8 mouse cellular contexts compared by ENCODE assay signal in genomic region chr19:46304908-46305333, GRCm38 (mm10). TPM values are rescaled to one million over a fixed set of nuclear protein-coding genes. Genes with fewer than 3 reads are reported as not detected.
DNase-seq lines count a peak whose midpoint lies in the region; ATAC-seq lines count a peak whose summit lies in the region.

No protein-coding gene starts in this region.

- peaks cover 4% of the 10 kb centered on the region; the same call in 1 of the 2 replicates for H3K36me3 ChIP-seq in kidney, embryonic 14.5 days (ENCODE audit: control insufficient read depth, insufficient read depth, low read length)
- peaks cover 3% of the 10 kb centered on the region; the same call in 1 of the 2 replicates for H3K36me3 ChIP-seq in forebrain, embryonic 10.5 days (replicated peaks)
- H3K36me3 ChIP-seq in liver, embryonic 13.5 days = peaks cover 12% of the 10 kb centered on the region
- H3K36me3 ChIP-seq in stomach, embryonic 15.5 days = peaks cover 4% of the 10 kb centered on the region

- DNase-seq in kidney, postnatal 25 days = no peak
- DNase-seq in ZHBTc4 (ENCODE audit: low read depth, low spot score) = peak; percentile 54
- DNase-seq in forebrain, embryonic 10.5 days (ENCODE audit: extremely low spot score, low spot score) = no peak
- no peak for DNase-seq in liver, embryonic 13.5 days
- no peak for DNase-seq in left cerebral cortex, postnatal 25 days (ENCODE audit: low spot score in 2 of 2)
- DNase-seq in B cell, adult 2 months = no peak

- H3K4me3 ChIP-seq in kidney, embryonic 14.5 days (ENCODE audit: low read length) = peak overlapping the region; percentile 73
- H3K4me3 ChIP-seq in forebrain, embryonic 10.5 days = peak overlapping the region; percentile 63
- H3K4me3 ChIP-seq in liver, embryonic 13.5 days (replicated peaks) = peak overlapping the region; percentile 83
- peak overlapping the region; percentile 67 for H3K4me3 ChIP-seq in stomach, embryonic 15.5 days (replicated peaks)

- WGBS in kidney, embryonic 14.5 days = under 1% methylated on average over 34 of the region's 34 CpGs
- WGBS in forebrain, embryonic 10.5 days = under 1% methylated on average over 34 of the region's 34 CpGs
- under 1% methylated on average over 34 of the region's 34 CpGs for WGBS in liver, embryonic 13.5 days (ENCODE audit: insufficient replicate concordance)
- WGBS in stomach, embryonic 15.5 days = under 1% methylated on average over 34 of the region's 34 CpGs

- peaks cover 10% of the 10 kb centered on the region; the same call in 1 of the 2 replicates for H3K27me3 ChIP-seq in kidney, embryonic 14.5 days (ENCODE audit: control insufficient read depth, insufficient read depth, low read length)
- H3K27me3 ChIP-seq in forebrain, embryonic 10.5 days (ENCODE audit: poor library complexity, severe bottlenecking) = peaks cover 55% of the 10 kb centered on the region
- H3K27me3 ChIP-seq in liver, embryonic 13.5 days = peaks cover 27% of the 10 kb centered on the region; the same call in 1 of the 2 replicates
- no peaks in the 10 kb centered on the region; the same call in 1 of the 2 replicates for H3K27me3 ChIP-seq in stomach, embryonic 15.5 days (replicated peaks)

- H3K27ac ChIP-seq in kidney, embryonic 14.5 days (ENCODE audit: low read depth, low read length) = peak overlapping the region; percentile 82
- peak overlapping the region; percentile 81 for H3K27ac ChIP-seq in forebrain, embryonic 10.5 days
- peak overlapping the region; percentile 88 for H3K27ac ChIP-seq in liver, embryonic 13.5 days
- H3K27ac ChIP-seq in stomach, embryonic 15.5 days = peak overlapping the region; percentile 95

- H3K4me1 ChIP-seq in kidney, embryonic 14.5 days (ENCODE audit: control insufficient read depth, insufficient read depth, low read length) = peaks cover 14% of the 10 kb centered on the region
- H3K4me1 ChIP-seq in forebrain, embryonic 10.5 days = peaks cover 43% of the 10 kb centered on the region
- H3K4me1 ChIP-seq in liver, embryonic 13.5 days (replicated peaks) = peaks cover 52% of the 10 kb centered on the region
- H3K4me1 ChIP-seq in stomach, embryonic 15.5 days = peaks cover 17% of the 10 kb centered on the region

- ATAC-seq in kidney, embryonic 14.5 days (ENCODE audit: low FRiP score, low TSS enrichment) = peak; percentile 37
- peak; percentile 32 for ATAC-seq in liver, embryonic 13.5 days (ENCODE audit: low read depth)
- peak; percentile 9; the same call in 1 of the 2 replicates for ATAC-seq in stomach, embryonic 15.5 days (ENCODE audit: insufficient read depth, low FRiP score, low read depth)

- H3K9ac ChIP-seq in kidney, embryonic 14.5 days (ENCODE audit: low read depth, low read length) = peak overlapping the region; percentile 63
- peak overlapping the region; percentile 84 for H3K9ac ChIP-seq in liver, embryonic 13.5 days
- H3K9ac ChIP-seq in stomach, embryonic 15.5 days = peak overlapping the region; percentile 54

- intact Hi-C loops in left cerebral cortex, postnatal 25 days (cut with DNase I) = loop anchor here (1.0 kb wide), 1 partner anchor 25 kb away; no protein-coding TSS in a partner anchor

- H3K4me2 ChIP-seq in kidney, embryonic 14.5 days (replicated peaks; ENCODE audit: low read depth, low read length) = peak overlapping the region; percentile 98
- H3K4me2 ChIP-seq in liver, embryonic 13.5 days = peak overlapping the region; percentile 98
- peak overlapping the region; percentile 85 for H3K4me2 ChIP-seq in stomach, embryonic 15.5 days

- H3K9me3 ChIP-seq in kidney, embryonic 14.5 days (ENCODE audit: control insufficient read depth, low read length) = no peaks in the 10 kb centered on the region
- H3K9me3 ChIP-seq in forebrain, embryonic 10.5 days = no peaks in the 10 kb centered on the region
- H3K9me3 ChIP-seq in liver, embryonic 13.5 days (replicated peaks) = no peaks in the 10 kb centered on the region
- H3K9me3 ChIP-seq in stomach, embryonic 15.5 days = no peaks in the 10 kb centered on the region

RNA-seq across cellular contexts. Expression of gene Nfkb2, which starts 0.8 kb away (rescaled TPM):
- polyA plus RNA-seq in kidney, embryonic 14.5 days (2014; fragmentation: Nextera tagmentation; extraction: Ambion mirVana) = 6.3 and 8.9 TPM in 2 replicates
- 3.8 and 3.9 TPM in 2 replicates for polyA plus RNA-seq in forebrain, embryonic 10.5 days (2016; fragmentation: Nextera tagmentation; extraction: Ambion mirVana)
- polyA plus RNA-seq in liver, embryonic 13.5 days (2015; fragmentation: Nextera tagmentation; extraction: Ambion mirVana) = 3.9 and 4.3 TPM in 2 replicates
- polyA plus RNA-seq in stomach, embryonic 15.5 days (2015; fragmentation: Nextera tagmentation; extraction: Ambion mirVana) = 10.6 TPM in 2 replicates
- total RNA-seq in left cerebral cortex, postnatal 25 days (2021) = 1 to 10 TPM; 2.4 to 3.0 TPM

RNA-seq across cellular contexts. Expression of gene Psd, which starts 22.0 kb away (rescaled TPM):
- polyA plus RNA-seq in kidney, embryonic 14.5 days (2014; fragmentation: Nextera tagmentation; extraction: Ambion mirVana) = 1.7 and 1.8 TPM in 2 replicates
- polyA plus RNA-seq in forebrain, embryonic 10.5 days (2016; fragmentation: Nextera tagmentation; extraction: Ambion mirVana) = 2.8 and 2.9 TPM in 2 replicates
- polyA plus RNA-seq in liver, embryonic 13.5 days (2015; fragmentation: Nextera tagmentation; extraction: Ambion mirVana) = 5.8 and 7.1 TPM in 2 replicates
- 52.9 and 54.7 TPM in 2 replicates for polyA plus RNA-seq in stomach, embryonic 15.5 days (2015; fragmentation: Nextera tagmentation; extraction: Ambion mirVana)
- 100 to 1,000 TPM; 588 to 629 TPM for total RNA-seq in left cerebral cortex, postnatal 25 days (2021)

RNA-seq across cellular contexts. Expression of gene Fbxl15, which starts 23.1 kb away (rescaled TPM):
- polyA plus RNA-seq in kidney, embryonic 14.5 days (2014; fragmentation: Nextera tagmentation; extraction: Ambion mirVana) = 14.2 and 18.2 TPM in 2 replicates
- 17.9 and 18.0 TPM in 2 replicates for polyA plus RNA-seq in forebrain, embryonic 10.5 days (2016; fragmentation: Nextera tagmentation; extraction: Ambion mirVana)
- polyA plus RNA-seq in liver, embryonic 13.5 days (2015; fragmentation: Nextera tagmentation; extraction: Ambion mirVana) = 11.2 and 12.1 TPM in 2 replicates
- 16.7 TPM in 2 replicates for polyA plus RNA-seq in stomach, embryonic 15.5 days (2015; fragmentation: Nextera tagmentation; extraction: Ambion mirVana)
- 10 to 100 TPM; 28.6 to 29.0 TPM for total RNA-seq in left cerebral cortex, postnatal 25 days (2021)

RNA-seq across cellular contexts. Expression of gene Cuedc2, which starts 33.6 kb away (rescaled TPM):
- polyA plus RNA-seq in kidney, embryonic 14.5 days (2014; fragmentation: Nextera tagmentation; extraction: Ambion mirVana) = 164 and 165 TPM in 2 replicates
- 206 and 224 TPM in 2 replicates for polyA plus RNA-seq in forebrain, embryonic 10.5 days (2016; fragmentation: Nextera tagmentation; extraction: Ambion mirVana)
- 85.6 and 86.7 TPM in 2 replicates for polyA plus RNA-seq in liver, embryonic 13.5 days (2015; fragmentation: Nextera tagmentation; extraction: Ambion mirVana)
- 134 and 137 TPM in 2 replicates for polyA plus RNA-seq in stomach, embryonic 15.5 days (2015; fragmentation: Nextera tagmentation; extraction: Ambion mirVana)
- total RNA-seq in left cerebral cortex, postnatal 25 days (2021) = 100 to 1,000 TPM; 174 to 185 TPM

RNA-seq across cellular contexts. Expression of gene Mfsd13a, which starts 36.0 kb away (rescaled TPM):
- 7.9 and 10.8 TPM in 2 replicates for polyA plus RNA-seq in kidney, embryonic 14.5 days (2014; fragmentation: Nextera tagmentation; extraction: Ambion mirVana)
- 12.5 and 13.3 TPM in 2 replicates for polyA plus RNA-seq in forebrain, embryonic 10.5 days (2016; fragmentation: Nextera tagmentation; extraction: Ambion mirVana)
- polyA plus RNA-seq in liver, embryonic 13.5 days (2015; fragmentation: Nextera tagmentation; extraction: Ambion mirVana) = 10.6 and 12.3 TPM in 2 replicates
- polyA plus RNA-seq in stomach, embryonic 15.5 days (2015; fragmentation: Nextera tagmentation; extraction: Ambion mirVana) = 11.9 and 12.9 TPM in 2 replicates
- 10 to 100 TPM; 24.1 to 28.1 TPM for total RNA-seq in left cerebral cortex, postnatal 25 days (2021)
